Mouse (Mus musculus) neural tube, embryonic 15.5 days (tissue): ENCODE results near the gene Ccdc186. TPM values are rescaled to one million over a fixed set of nuclear protein-coding genes. Genes with fewer than 3 reads are reported as not detected.

Experiments used
- ATAC-seq: fragments of 200-750 bp; cut with Nextera tagmentation; 2 replicates; pipeline ENCODE4 v1.8.0; 2017; ENCODE audit warnings: mild to moderate bottlenecking, moderate TSS enrichment, moderate library complexity; ENCODE audit not compliant: low FRiP score
- H3K27ac ChIP-seq: fragments of 300-500 bp; sonication (generic); replicated peaks from 2 replicates; pipeline ENCODE4 v1.5.1; 2015; ENCODE audit warnings: mild to moderate bottlenecking, inconsistent platforms
- H3K27me3 ChIP-seq: fragments of 300-500 bp; sonication (generic); replicated peaks from 2 replicates; pipeline ENCODE4 v1.6.1; 2015; ENCODE audit warnings: inconsistent platforms
- H3K36me3 ChIP-seq: fragments of 300-500 bp; sonication (generic); 2 replicates; pipeline ENCODE4 v1.6.1; 2015; ENCODE audit warnings: inconsistent platforms
- H3K4me1 ChIP-seq: fragments of 300-500 bp; sonication (generic); 2 replicates; pipeline ENCODE4 v1.6.1; 2015; ENCODE audit warnings: inconsistent platforms
- H3K4me2 ChIP-seq: fragments of 300-500 bp; sonication (generic); 2 replicates; pipeline ENCODE4 v1.6.1; 2015; ENCODE audit warnings: inconsistent platforms, mild to moderate bottlenecking, moderate library complexity
- H3K4me3 ChIP-seq: fragments of 300-500 bp; sonication (generic); replicated peaks from 2 replicates; pipeline ENCODE4 v1.5.1; 2015; ENCODE audit warnings: mild to moderate bottlenecking, inconsistent platforms
- H3K9ac ChIP-seq: fragments of 300-500 bp; sonication (generic); replicated peaks from 2 replicates; pipeline ENCODE4 v1.6.1; 2015; ENCODE audit warnings: mild to moderate bottlenecking, inconsistent platforms
- H3K9me3 ChIP-seq: fragments of 300-500 bp; sonication (generic); replicated peaks from 2 replicates; pipeline ENCODE4 v1.6.1; 2016; ENCODE audit warnings: inconsistent platforms
- WGBS: fragments of 180-500 bp; shearing (Covaris S2); methylation state at CpG from one replicate; pipeline ENCODE4 v1.1.7; 2015; ENCODE audit warnings: mixed read lengths; 5-methylcytosine and 5-hydroxymethylcytosine counted together
- polyA plus RNA-seq: library from polyadenylated mRNA; unstranded; fragments of >200 nt; fragmentation: Nextera tagmentation; extraction: Ambion mirVana; gene quantifications from 2 replicates; pipeline ENCODE4 v1.2.1, GENCODE M21; 2015

The Ccdc186 gene
- polyA plus RNA-seq, 1 experiment from 2014 or later = 20.4 TPM

DNA sequence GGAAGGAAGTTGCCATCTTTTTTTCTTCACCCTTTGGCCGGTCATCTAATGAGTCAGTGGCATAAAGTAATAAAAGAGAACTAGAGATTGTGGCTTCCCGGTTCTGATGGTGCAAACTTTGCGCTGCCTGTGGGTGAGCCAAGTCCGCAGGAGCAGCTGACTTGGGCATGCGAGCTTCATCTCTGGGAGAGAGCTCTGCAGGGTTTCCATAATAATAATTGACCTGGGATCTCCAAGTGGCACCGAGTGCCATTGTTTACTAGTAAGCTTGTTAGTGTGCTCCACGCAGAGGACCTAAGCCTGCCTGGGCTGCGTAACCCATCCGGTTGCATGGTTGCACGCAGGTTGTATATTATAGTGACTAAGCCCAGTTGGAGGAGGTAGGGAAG, 452 bp upstream of the Ccdc186 start:
- ATAC-seq = peak; percentile 55
- WGBS = 16% methylated on average over 10 of the region's 10 CpGs
- no peaks in the 10 kb centered on the region for H3K27me3 ChIP-seq
- H3K4me1 ChIP-seq = peaks cover 33% of the 10 kb centered on the region
- peak overlapping the region; percentile 69 for H3K4me2 ChIP-seq
- no peaks in the 10 kb centered on the region for H3K36me3 ChIP-seq
- peak overlapping the region; percentile 98 for H3K4me3 ChIP-seq
- 0 out of 2 replicates have a peak overlapping the region, but pooled peaks have one; percentile 90 for H3K27ac ChIP-seq
- H3K9ac ChIP-seq = peak overlapping the region; percentile 21; the same call in 1 of the 2 replicates
- no peaks in the 10 kb centered on the region for H3K9me3 ChIP-seq

- H3K27me3 ChIP-seq = no peaks in the 10 kb centered on the region
- H3K4me2 ChIP-seq = peak overlapping the region; percentile 69
- H3K4me3 ChIP-seq = peak overlapping the region; percentile 98
- peak overlapping the region; percentile 92 for H3K9ac ChIP-seq
- 3% methylated on average over 22 of the region's 22 CpGs for WGBS
- H3K9me3 ChIP-seq = no peaks in the 10 kb centered on the region
- peak overlapping the region; percentile 90 for H3K27ac ChIP-seq
- peaks cover 41% of the 10 kb centered on the region for H3K4me1 ChIP-seq
- H3K36me3 ChIP-seq = no peaks in the 10 kb centered on the region
- no peak for ATAC-seq
These were observed 771 bp downstream of the Ccdc186 start for GRCm38 (mm10) chr19:56821040-56821797.

DNA sequence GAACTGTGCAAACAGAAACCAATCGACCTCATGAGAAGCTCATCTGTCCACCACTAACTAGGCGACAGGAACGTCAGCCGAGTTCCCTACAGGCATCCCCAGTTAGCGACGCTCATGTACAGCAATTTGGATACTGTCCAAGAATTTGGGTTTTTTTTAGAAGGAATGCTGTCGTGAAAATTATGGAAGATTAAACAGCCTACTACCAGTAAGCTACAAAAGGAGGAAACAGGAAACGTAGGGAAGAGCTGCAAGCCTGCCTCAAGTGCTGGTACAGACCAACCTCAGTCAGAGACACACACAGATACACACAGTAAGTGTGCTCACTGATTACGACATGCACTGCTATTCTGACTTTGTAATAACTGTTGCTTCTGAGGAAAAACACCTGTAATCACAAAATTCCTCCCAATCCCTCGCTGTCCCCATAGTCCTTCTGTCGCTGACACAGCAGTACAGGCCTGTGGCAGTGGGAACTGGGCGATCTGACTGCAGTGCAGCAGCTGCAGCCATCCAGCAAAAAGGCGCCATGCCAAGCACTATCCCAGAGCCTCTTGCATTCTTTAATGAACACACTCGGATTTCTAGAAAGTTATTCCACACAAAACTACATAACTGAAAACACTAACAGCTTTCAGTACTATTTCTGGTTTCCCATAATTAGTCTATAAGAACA, 4.0 kb downstream of the Ccdc186 start:
- peak overlapping the region; percentile 33; the same call in 1 of the 2 replicates for H3K27ac ChIP-seq

DNA sequence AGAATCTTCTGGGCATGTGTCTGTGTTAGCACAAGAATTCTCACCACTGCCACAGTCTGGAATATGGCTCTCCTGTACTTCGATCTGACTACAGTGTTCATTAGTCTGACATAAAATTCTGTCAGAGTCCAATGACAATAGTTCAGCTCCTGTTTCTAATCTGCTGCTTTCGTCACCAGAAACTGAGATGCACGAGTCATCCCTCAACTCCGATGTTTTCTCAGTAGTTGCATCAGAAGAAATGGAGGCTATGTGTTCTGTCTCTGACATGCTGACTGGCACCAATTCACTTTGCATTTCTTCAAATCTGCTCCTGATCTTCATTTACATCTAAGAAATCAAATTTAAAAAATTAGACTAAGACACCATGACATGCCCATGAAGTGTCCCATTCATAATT, 8.6 kb downstream of the Ccdc186 start:
- Histone ChIP-seq H3K9ac (no peak overlapping the region), H3K4me2 (no peak overlapping the region), H3K9me3 (no peaks in the 10 kb centered on the region), H3K4me1 (peaks cover 25% of the 10 kb centered on the region), H3K4me3 (no peak overlapping the region), H3K27ac (no peak overlapping the region), H3K27me3 (no peaks in the 10 kb centered on the region), H3K36me3 (peaks cover 13% of the 10 kb centered on the region)
- no peak for ATAC-seq
- 91% methylated on average over 4 of the region's 4 CpGs for WGBS

More for the DNA sequence above, 4.0 kb downstream of the Ccdc186 start:
- Histone ChIP-seq H3K27me3 (no peaks in the 10 kb centered on the region), H3K9me3 (no peaks in the 10 kb centered on the region), H3K9ac (no peak overlapping the region), H3K36me3 (0 out of 2 replicates have a peak, but pooled peaks cover 2% of the 10 kb centered on the region), H3K4me3 (no peak overlapping the region), H3K4me1 (peaks cover 49% of the 10 kb centered on the region), H3K4me2 (peak overlapping the region; percentile 19)
- WGBS = 38% methylated on average over 14 of the region's 14 CpGs
- no peak for ATAC-seq

DNA sequence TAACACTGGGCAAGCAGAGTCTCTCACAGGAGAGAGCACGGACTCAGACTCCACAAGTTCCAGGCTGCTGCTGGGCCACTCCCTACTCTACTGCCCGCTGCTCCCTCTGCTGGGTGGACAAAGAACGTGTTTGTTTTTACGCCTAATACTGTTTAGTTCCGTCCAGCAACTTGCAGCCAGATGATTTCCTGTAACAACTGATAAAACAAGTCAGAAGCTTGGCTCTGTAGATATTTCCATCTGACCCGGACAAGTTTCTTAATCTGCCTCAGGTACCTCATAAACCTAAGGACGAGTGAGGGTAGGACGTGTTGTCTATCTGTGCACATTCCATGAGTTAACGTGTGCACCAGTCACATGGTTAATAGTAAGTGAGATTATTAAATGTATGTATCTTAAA, 10.4 kb downstream of the Ccdc186 start:
- 42% methylated on average over 9 of the region's 9 CpGs for WGBS
- Histone ChIP-seq H3K4me3 (no peak overlapping the region), H3K9ac (no peak overlapping the region), H3K36me3 (peaks cover 26% of the 10 kb centered on the region), H3K4me2 (no peak overlapping the region), H3K27ac (no peak overlapping the region), H3K27me3 (no peaks in the 10 kb centered on the region), H3K9me3 (no peaks in the 10 kb centered on the region), H3K4me1 (peaks cover 11% of the 10 kb centered on the region)
- ATAC-seq = no peak

DNA sequence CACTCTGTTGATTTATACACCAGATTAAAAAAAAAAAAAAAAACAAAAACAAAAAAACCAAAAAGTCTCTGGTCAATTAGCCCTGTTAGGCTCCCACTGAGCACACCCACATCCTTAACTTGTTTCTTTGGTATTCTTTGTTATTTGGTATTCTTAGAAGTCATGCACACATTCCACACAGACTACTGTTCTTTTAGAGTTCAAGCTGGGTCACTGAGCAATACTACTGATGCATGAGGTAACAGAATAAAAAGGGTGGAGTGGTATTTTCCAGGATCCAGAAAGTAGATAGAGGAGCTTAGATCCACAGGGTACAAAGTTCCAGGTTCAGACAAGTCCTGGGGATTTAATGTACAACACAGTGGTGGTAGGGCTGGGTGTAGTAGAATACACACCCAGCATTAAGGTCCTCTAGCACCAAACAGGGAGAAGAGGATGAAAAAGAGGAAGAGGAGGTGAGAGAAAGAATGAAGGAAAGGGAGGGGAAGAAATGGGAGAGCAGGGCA, 11.3 kb downstream of the Ccdc186 start:
- H3K27ac ChIP-seq = no peak overlapping the region
- H3K36me3 ChIP-seq = peaks cover 29% of the 10 kb centered on the region
- no peaks in the 10 kb centered on the region for H3K27me3 ChIP-seq
- H3K4me1 ChIP-seq = peaks cover 2% of the 10 kb centered on the region
- H3K4me2 ChIP-seq = no peak overlapping the region
- no peak overlapping the region for H3K4me3 ChIP-seq
- H3K9me3 ChIP-seq = no peaks in the 10 kb centered on the region
- H3K9ac ChIP-seq = no peak overlapping the region
- ATAC-seq = no peak

- 57% methylated on average over 5 of the region's 5 CpGs for WGBS
- H3K27me3 ChIP-seq = no peaks in the 10 kb centered on the region
- no peak overlapping the region for H3K27ac ChIP-seq
- peaks cover 39% of the 10 kb centered on the region for H3K36me3 ChIP-seq
- no peak overlapping the region for H3K4me2 ChIP-seq
- H3K9me3 ChIP-seq = no peaks in the 10 kb centered on the region
- H3K9ac ChIP-seq = no peak overlapping the region
- no peak for ATAC-seq
- H3K4me1 ChIP-seq = no peaks in the 10 kb centered on the region; the same call in 1 of the 2 replicates
- no peak overlapping the region for H3K4me3 ChIP-seq
These were observed 13.2 kb downstream of the Ccdc186 start for GRCm38 (mm10) chr19:56808771-56809170.

DNA sequence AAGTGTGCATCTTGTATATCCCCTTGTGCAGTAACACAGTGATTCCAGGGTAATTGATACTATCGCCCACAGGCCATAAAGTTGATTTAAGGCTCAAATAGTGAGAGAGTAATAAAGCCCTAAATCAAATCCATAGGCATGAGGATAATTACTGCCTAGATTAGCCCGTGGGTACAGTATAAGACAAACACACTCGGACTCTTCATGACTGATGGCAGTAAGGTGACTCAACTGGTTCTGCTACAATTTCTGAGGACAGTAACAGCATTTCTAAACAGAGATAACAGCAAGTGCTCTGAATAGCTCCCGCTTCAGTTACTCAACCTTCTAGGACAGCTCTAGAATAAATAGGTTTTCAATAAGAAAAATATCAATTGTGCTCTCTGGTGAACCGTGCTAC, 14.9 kb downstream of the Ccdc186 start:
- Histone ChIP-seq H3K36me3 (peaks cover 44% of the 10 kb centered on the region), H3K27ac (no peak overlapping the region), H3K4me2 (no peak overlapping the region), H3K9me3 (no peaks in the 10 kb centered on the region), H3K4me3 (no peak overlapping the region), H3K4me1 (peaks cover 4% of the 10 kb centered on the region; the same call in 1 of the 2 replicates), H3K27me3 (no peaks in the 10 kb centered on the region), H3K9ac (no peak overlapping the region)
- no peak for ATAC-seq
- 41% methylated on average over 5 of the region's 5 CpGs for WGBS

- Histone ChIP-seq H3K4me2 (no peak overlapping the region), H3K4me3 (no peak overlapping the region), H3K9me3 (no peaks in the 10 kb centered on the region), H3K36me3 (peaks cover 60% of the 10 kb centered on the region), H3K4me1 (0 out of 2 replicates have a peak, but pooled peaks cover 4% of the 10 kb centered on the region), H3K27ac (no peak overlapping the region), H3K27me3 (no peaks in the 10 kb centered on the region), H3K9ac (no peak overlapping the region)
- WGBS = 84% methylated on average over 2 of the region's 2 CpGs
- no peak for ATAC-seq
These were observed 16.6 kb downstream of the Ccdc186 start for GRCm38 (mm10) chr19:56805366-56805765.

- Histone ChIP-seq H3K9me3 (no peaks in the 10 kb centered on the region), H3K4me3 (no peak overlapping the region), H3K4me2 (no peak overlapping the region), H3K36me3 (peaks cover 67% of the 10 kb centered on the region), H3K9ac (no peak overlapping the region), H3K4me1 (0 out of 2 replicates have a peak, but pooled peaks cover 4% of the 10 kb centered on the region), H3K27ac (no peak overlapping the region), H3K27me3 (no peaks in the 10 kb centered on the region)
- WGBS = 61% methylated on average over 3 of the region's 3 CpGs
- ATAC-seq = no peak
These were observed 19.6 kb downstream of the Ccdc186 start for GRCm38 (mm10) chr19:56802352-56802746.

DNA sequence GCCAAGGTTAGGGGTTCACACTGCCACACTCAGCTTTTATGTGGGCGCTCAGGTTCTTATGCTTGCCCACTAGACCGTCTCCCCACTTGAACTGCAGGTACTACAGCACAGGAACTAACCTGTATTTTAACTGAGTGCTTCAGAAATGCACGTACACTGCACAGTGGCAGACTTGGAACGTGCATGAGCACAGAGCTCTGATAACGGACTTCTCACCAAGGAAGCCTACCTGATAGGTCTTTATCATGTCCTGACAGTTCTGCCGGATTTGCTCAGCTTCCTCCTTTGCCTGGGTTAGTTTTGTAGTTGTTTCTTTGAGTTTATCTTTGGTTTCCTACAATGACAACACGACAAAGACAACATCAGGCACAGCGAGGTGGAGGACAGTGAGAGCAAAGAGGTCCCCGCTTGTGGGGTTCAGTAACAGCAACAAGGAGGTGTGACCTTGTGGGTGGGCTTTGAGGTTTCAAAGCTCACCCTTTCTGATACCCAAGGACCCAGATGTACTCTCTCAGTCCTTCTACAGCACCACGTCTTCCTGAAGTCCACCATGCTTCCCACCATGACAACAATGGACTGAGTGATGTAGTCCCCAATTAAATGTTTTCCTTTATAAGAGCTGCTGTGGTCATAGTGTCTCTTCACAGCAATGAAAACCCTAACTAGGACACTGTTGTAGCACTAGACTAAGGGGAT, 20.2 kb downstream of the Ccdc186 start:
- peaks cover 66% of the 10 kb centered on the region for H3K36me3 ChIP-seq
- WGBS = 90% methylated on average over 10 of the region's 10 CpGs
- H3K27me3 ChIP-seq = no peaks in the 10 kb centered on the region
- 0 out of 2 replicates have a peak, but pooled peaks cover 4% of the 10 kb centered on the region for H3K4me1 ChIP-seq
- no peak overlapping the region for H3K27ac ChIP-seq
- no peak overlapping the region for H3K4me3 ChIP-seq
- no peak for ATAC-seq
- H3K9me3 ChIP-seq = no peaks in the 10 kb centered on the region
- H3K9ac ChIP-seq = no peak overlapping the region
- H3K4me2 ChIP-seq = no peak overlapping the region
